Mouse (Mus musculus) midbrain, embryonic 12.5 days (tissue): ENCODE measurements at regions not wholly inside any gene's neighbourhood (a gene's known extent, or its start where the extent isn't known, plus 50 kb on each side); places are given as distances from the start of the nearest gene placed in this dataset.

Experiments
- ATAC-seq: fragments of 200-750 bp; cut with Nextera tagmentation; 2 replicates; pipeline ENCODE4 v1.8.0; 2017; ENCODE audit warnings: low read depth, moderate TSS enrichment, moderate library complexity; ENCODE audit not compliant: low FRiP score
- H3K27ac ChIP-seq: fragments of 300-500 bp; sonication (generic); replicated peaks from 2 replicates; pipeline ENCODE4 v1.5.1; 2016; ENCODE audit warnings: mild to moderate bottlenecking
- H3K27me3 ChIP-seq: fragments of 300-500 bp; sonication (generic); 2 replicates; pipeline ENCODE4 v1.6.1; 2016; ENCODE audit warnings: mild to moderate bottlenecking
- H3K36me3 ChIP-seq: fragments of 300-500 bp; sonication (generic); 2 replicates; pipeline ENCODE4 v1.6.1; 2016
- H3K4me1 ChIP-seq: fragments of 300-500 bp; sonication (generic); 2 replicates; pipeline ENCODE4 v1.6.1; 2016
- H3K4me2 ChIP-seq: fragments of 300-500 bp; sonication (generic); replicated peaks from 2 replicates; pipeline ENCODE4 v1.6.1; 2016; ENCODE audit warnings: mild to moderate bottlenecking, moderate library complexity
- H3K4me3 ChIP-seq: fragments of 300-500 bp; sonication (generic); 2 replicates; pipeline ENCODE4 v1.5.1; 2016; ENCODE audit warnings: mild to moderate bottlenecking
- H3K9ac ChIP-seq: fragments of 300-500 bp; sonication (generic); replicated peaks from 2 replicates; pipeline ENCODE4 v1.6.1; 2016; ENCODE audit warnings: mild to moderate bottlenecking, moderate library complexity
- H3K9me3 ChIP-seq: fragments of 300-500 bp; sonication (generic); 2 replicates; pipeline ENCODE4 v1.6.1; 2016; ENCODE audit warnings: mild to moderate bottlenecking
- WGBS: fragments of 180-500 bp; shearing (Covaris S2); methylation state at CpG from one replicate; pipeline ENCODE4 v1.1.7; 2016; 5-methylcytosine and 5-hydroxymethylcytosine counted together

GRCm38 (mm10) chr12:112434673-112435294 is 54.5 kb upstream of the A530016L24Rik start:
- Histone ChIP-seq H3K27ac (no peak overlapping the region), H3K4me2 (no peak overlapping the region), H3K4me3 (no peak overlapping the region), H3K9ac (no peak overlapping the region), H3K9me3 (no peaks in the 10 kb centered on the region), H3K36me3 (no peaks in the 10 kb centered on the region), H3K4me1 (peaks cover 32% of the 10 kb centered on the region), H3K27me3 (peaks cover 28% of the 10 kb centered on the region)
- 72% methylated on average over 3 of the region's 3 CpGs for WGBS
- ATAC-seq: no peak

DNA sequence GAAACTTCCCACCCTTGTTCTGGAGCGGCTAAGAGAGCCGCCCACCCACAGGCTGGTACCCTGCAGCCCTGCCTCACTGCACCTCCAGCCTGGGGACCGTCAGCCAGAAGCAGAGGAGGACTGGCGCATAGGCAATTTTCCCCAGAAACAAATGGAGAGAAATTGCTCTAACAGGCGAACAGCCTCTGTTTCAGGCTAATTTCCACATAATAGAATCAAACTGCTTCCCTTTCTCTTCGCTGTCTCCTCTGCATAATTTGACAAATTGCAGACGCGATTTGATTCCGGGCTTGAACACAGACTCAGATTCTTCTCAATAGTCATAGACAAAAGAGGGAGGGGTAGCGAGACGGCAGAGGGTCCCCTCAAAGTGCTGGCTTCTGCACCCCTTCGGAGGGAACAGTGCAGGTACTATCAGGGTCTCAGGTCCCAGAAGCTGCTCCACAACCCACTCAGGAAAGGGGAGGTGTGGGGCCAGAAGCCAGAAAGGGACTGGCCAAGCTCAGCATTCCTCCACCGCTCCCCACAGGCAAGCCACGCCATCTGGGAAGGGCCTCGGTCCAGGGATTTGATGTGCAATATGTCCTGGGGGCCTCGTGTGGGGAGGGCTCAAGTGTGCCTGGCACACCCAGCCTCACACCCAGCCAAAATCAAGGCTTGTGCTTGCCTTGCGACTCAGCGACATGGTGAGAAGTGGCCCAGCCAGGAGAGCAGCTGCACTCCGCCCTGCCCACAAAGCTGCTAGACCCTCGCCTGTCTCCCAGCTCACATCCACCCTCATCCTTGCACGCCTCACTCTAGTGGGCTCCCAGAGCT is 53.7 kb upstream of the A530016L24Rik start:
- ATAC-seq: no peak
- H3K27ac ChIP-seq: no peak overlapping the region

GRCm38 (mm10) chr12:112437046-112437445 is 52.2 kb upstream of the A530016L24Rik start:
- no peak overlapping the region for H3K4me3 ChIP-seq
- H3K27ac ChIP-seq: no peak overlapping the region
- no peak overlapping the region for H3K9ac ChIP-seq
- H3K36me3 ChIP-seq: no peaks in the 10 kb centered on the region
- H3K27me3 ChIP-seq: peaks cover 31% of the 10 kb centered on the region
- no peaks in the 10 kb centered on the region for H3K9me3 ChIP-seq
- WGBS: 76% methylated on average over 3 of the region's 3 CpGs
- ATAC-seq: no peak
- no peak overlapping the region for H3K4me2 ChIP-seq
- peaks cover 26% of the 10 kb centered on the region for H3K4me1 ChIP-seq

More for the DNA sequence above, 53.7 kb upstream of the A530016L24Rik start:
- Histone ChIP-seq H3K4me3 (no peak overlapping the region), H3K36me3 (no peaks in the 10 kb centered on the region), H3K9me3 (no peaks in the 10 kb centered on the region), H3K27me3 (peaks cover 30% of the 10 kb centered on the region), H3K9ac (0 out of 2 replicates have a peak overlapping the region, but pooled peaks have one; percentile 11), H3K4me2 (no peak overlapping the region), H3K4me1 (peaks cover 26% of the 10 kb centered on the region)
- 71% methylated on average over 21 of the region's 21 CpGs for WGBS

DNA sequence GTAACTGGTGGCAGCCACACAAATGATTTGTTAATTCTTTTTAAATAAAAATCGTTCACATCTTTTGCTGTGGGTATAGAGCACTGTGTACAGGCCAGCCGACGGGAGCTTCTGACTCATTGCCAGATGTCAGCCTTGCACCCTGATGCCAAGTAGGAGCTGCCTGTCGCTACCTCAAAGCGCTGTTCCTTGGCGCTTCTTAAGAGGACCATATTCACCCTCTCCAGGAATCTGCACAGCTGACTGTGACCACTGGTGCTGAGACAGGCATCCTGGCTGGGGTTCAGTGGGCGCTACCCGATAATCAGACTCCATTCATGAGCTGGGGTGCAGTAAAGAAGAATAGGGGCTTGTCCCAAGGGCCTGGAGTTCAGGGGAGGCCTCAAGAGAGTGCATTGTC is 51.0 kb upstream of the A530016L24Rik start:
- Histone ChIP-seq H3K4me1 (peaks cover 18% of the 10 kb centered on the region), H3K4me2 (no peak overlapping the region), H3K9me3 (no peaks in the 10 kb centered on the region), H3K4me3 (no peak overlapping the region), H3K36me3 (no peaks in the 10 kb centered on the region), H3K9ac (no peak overlapping the region), H3K27ac (no peak overlapping the region), H3K27me3 (peaks cover 19% of the 10 kb centered on the region)
- no peak for ATAC-seq
- 87% methylated on average over 8 of the region's 8 CpGs for WGBS
